In the genomic region with DNA sequence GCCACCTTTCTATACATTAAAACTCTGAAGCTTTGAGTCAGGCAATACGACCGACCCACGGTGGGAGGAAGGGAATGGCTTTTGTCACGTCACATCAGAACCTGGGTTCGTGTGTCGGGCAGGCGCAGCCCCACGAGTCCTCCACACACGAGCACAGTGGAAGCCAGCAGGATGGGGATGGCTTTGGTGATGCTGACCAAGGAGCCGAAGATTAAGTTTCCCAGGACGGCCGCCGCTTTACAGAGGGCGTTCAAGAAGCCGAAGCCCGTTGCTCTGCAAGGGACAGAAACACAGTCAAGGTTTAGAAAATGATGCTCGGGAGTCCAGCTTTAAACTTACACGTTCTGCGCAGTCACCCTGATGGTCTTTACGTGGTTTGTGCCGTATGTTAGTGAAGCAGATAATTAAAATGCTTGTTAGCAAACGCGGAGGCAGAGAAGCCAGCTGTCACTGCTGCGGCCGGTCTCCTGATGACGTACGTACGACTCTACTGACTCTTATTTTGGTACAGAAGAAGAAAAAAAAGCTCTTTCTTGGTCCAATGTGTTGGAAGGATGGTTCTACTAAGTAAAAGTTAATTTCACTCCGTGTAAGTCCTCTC, we compare ENCODE assay signal across 8 mouse cellular contexts.
DNase-seq lines count a peak whose midpoint lies in the region; ATAC-seq and TF ChIP-seq lines count a peak whose summit lies in the region.

No protein-coding gene starts in this region.

- peak overlapping the region; percentile 83 for H3K4me2 ChIP-seq in intestine, postnatal 0 days (replicated peaks; ENCODE audit: low read depth)
- peak overlapping the region; percentile 76 for H3K4me2 ChIP-seq in limb, embryonic 15.5 days

- H3K27ac ChIP-seq in intestine, postnatal 0 days (ENCODE audit: low read depth, low read length): peak overlapping the region; percentile 54
- H3K27ac ChIP-seq in limb, embryonic 15.5 days: 0 out of 2 replicates have a peak overlapping the region, but pooled peaks have one; percentile 22

- WGBS in intestine, postnatal 0 days: 19% methylated on average over 29 of the region's 29 CpGs
- WGBS in limb, embryonic 15.5 days: 13% methylated on average over 29 of the region's 29 CpGs

- DNase-seq in kidney, adult 18-20 months: peak; percentile 19
- DNase-seq in kidney, adult 11 months: no peak
- DNase-seq in embryo, embryonic 10.5 days (ENCODE audit: low spot score): peak; percentile 64
- peak; percentile 20 for DNase-seq in gastrocnemius, postnatal 14 days
- DNase-seq in naive thymus-derived CD4-positive, alpha-beta T cell, adult 2 months (ENCODE audit: low read depth): peak; percentile 77
- no peak for DNase-seq in testis, postnatal 14 days (ENCODE audit: low spot score)

- TF ChIP-seq CTCF in intestine, postnatal 0 days (IDR thresholded peaks at IDR 0.05; ENCODE audit: low read depth): no peak

- intact Hi-C loops in gastrocnemius, postnatal 14 days (cut with DNase I; ENCODE audit: low total_unique reads): no loop called here

- no peaks in the 10 kb centered on the region for H3K9me3 ChIP-seq in intestine, postnatal 0 days (ENCODE audit: control insufficient read depth)
- no peaks in the 10 kb centered on the region for H3K9me3 ChIP-seq in limb, embryonic 15.5 days

- no peaks in the 10 kb centered on the region for H3K27me3 ChIP-seq in intestine, postnatal 0 days (replicated peaks; ENCODE audit: control insufficient read depth, insufficient read depth, low read length)
- H3K27me3 ChIP-seq in limb, embryonic 15.5 days: no peaks in the 10 kb centered on the region

- H3K4me3 ChIP-seq in intestine, postnatal 0 days (ENCODE audit: low read depth, low read length): peak overlapping the region; percentile 43
- peak overlapping the region; percentile 44 for H3K4me3 ChIP-seq in limb, embryonic 15.5 days

- peaks cover 5% of the 10 kb centered on the region; the same call in 1 of the 2 replicates for H3K4me1 ChIP-seq in intestine, postnatal 0 days (replicated peaks; ENCODE audit: control insufficient read depth, insufficient read depth, low read length)
- peaks cover 11% of the 10 kb centered on the region for H3K4me1 ChIP-seq in limb, embryonic 15.5 days

- H3K36me3 ChIP-seq in intestine, postnatal 0 days (ENCODE audit: control insufficient read depth, insufficient read depth): no peaks in the 10 kb centered on the region
- no peaks in the 10 kb centered on the region for H3K36me3 ChIP-seq in limb, embryonic 15.5 days

- no peak for ATAC-seq in intestine, postnatal 0 days
- no peak for ATAC-seq in limb, embryonic 15.5 days (ENCODE audit: insufficient number of reproducible peaks, low FRiP score, low TSS enrichment, low read depth)

- H3K9ac ChIP-seq in intestine, postnatal 0 days (ENCODE audit: low read depth, low read length): peak overlapping the region; percentile 59
- H3K9ac ChIP-seq in limb, embryonic 15.5 days: 0 out of 2 replicates have a peak overlapping the region, but pooled peaks have one; percentile 39

Comparison
In these comparisons a context has a peak if more than half of its experiments do, and no peak if none do; other contexts are left out.
1. DNase-seq: peak in kidney, adult 18-20 months (single experiment), embryo, embryonic 10.5 days (single experiment), gastrocnemius, postnatal 14 days (single experiment) and naive thymus-derived CD4-positive, alpha-beta T cell, adult 2 months (single experiment); none in kidney, adult 11 months (single experiment) and testis, postnatal 14 days (single experiment).